Mouse (Mus musculus) G1E (cell line): ENCODE measurements at regions not wholly inside any gene's neighbourhood (a gene's known extent, or its start where the extent isn't known, plus 50 kb on each side); places are given as distances from the start of the nearest gene placed in this dataset.

Source experiments
- CTCF ChIP-seq: IDR thresholded peaks from 2 replicates; pipeline ENCODE4 v1.5.1; 2012; ENCODE audit warnings: low read depth, low read length, inconsistent platforms, mixed read lengths
- GATA1 ChIP-seq: IDR thresholded peaks from 2 replicates; pipeline ENCODE4 v1.6.1; 2012; ENCODE audit warnings: borderline replicate concordance, low read length, inconsistent platforms, mixed read lengths
- GATA2 ChIP-seq: IDR thresholded peaks from 2 replicates; pipeline ENCODE4 v1.6.1; 2012; ENCODE audit warnings: low read depth, low read length, inconsistent platforms, borderline replicate concordance

GRCm38 (mm10) chr7:123665459-123665858 is 165.2 kb upstream of the Zkscan2 start:
- TF ChIP-seq CTCF = no peak
- no peak for TF ChIP-seq GATA2
- TF ChIP-seq GATA1 = no peak
